Mouse (Mus musculus) cerebellum, adult 9-11 months (tissue): Measurements from ENCODE around the gene Hif3a.

ENCODE experiments used
- DNase-seq: peaks from one replicate; pipeline ENCODE4 v3.0.0; 2022

Gene Hif3a

GRCm38 (mm10) chr7:17022176-17022575, 40.1 kb downstream of the Hif3a start:
- DNase-seq = peak; percentile 74

GRCm38 (mm10) chr7:17019426-17020166, 42.6 kb downstream of the Hif3a start:
- peak; percentile 59 for DNase-seq

GRCm38 (mm10) chr7:17017921-17018320, 44.3 kb downstream of the Hif3a start:
- DNase-seq = peak; percentile 62

DNA sequence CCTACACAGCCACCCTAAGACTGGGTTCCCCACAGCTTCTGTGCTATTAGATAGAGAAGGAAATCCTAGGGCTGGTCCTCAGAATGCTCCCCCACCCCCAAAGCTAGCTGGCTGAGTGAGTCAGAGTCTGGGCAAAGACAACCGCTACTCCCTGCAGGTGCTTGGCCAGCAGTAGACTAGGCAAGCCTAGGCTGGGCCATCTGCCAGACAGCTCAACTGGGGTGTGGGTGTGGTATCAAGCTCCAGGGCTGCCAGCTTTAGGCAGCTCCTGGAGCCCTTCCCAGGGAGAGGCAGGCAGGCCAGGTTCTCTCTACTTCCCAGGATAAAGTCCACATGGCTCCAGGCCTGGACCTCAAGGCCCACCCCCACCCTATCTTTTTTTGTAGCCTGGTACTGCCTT, 45.2 kb downstream of the Hif3a start:
- DNase-seq = peak; percentile 99

- DNase-seq = peak; percentile 70
Observed at GRCm38 (mm10) chr7:17015381-17015780, 46.8 kb downstream of the Hif3a start.

- DNase-seq = peak; percentile 80
Observed at GRCm38 (mm10) chr7:17011909-17012590, 50.2 kb downstream of the Hif3a start.

DNA sequence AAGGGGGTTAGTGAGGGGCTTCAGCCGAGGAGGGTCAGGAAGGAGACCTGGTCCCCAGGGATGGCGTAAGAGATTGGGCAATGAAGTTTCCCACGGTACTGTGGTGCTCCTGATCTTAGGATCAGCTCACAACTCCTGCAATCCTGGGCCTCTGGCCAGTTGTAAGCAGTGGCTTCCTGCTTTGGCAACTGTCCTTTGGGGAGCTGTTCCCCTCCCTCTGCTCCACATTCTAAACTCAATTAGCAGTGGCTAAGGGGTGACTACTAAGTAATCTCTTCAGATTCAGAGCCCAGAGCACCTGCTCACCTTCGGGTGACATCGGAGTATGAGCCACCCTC, 52.2 kb downstream of the Hif3a start:
- peak; percentile 35 for DNase-seq

- DNase-seq = peak; percentile 26
Observed at GRCm38 (mm10) chr7:17009326-17010009, 52.8 kb downstream of the Hif3a start.

- DNase-seq = peak; percentile 63
Observed at GRCm38 (mm10) chr7:17007300-17007699, 54.9 kb downstream of the Hif3a start.

- DNase-seq = peak; percentile 70
Observed at GRCm38 (mm10) chr7:17004716-17005115, 57.5 kb downstream of the Hif3a start.

DNA sequence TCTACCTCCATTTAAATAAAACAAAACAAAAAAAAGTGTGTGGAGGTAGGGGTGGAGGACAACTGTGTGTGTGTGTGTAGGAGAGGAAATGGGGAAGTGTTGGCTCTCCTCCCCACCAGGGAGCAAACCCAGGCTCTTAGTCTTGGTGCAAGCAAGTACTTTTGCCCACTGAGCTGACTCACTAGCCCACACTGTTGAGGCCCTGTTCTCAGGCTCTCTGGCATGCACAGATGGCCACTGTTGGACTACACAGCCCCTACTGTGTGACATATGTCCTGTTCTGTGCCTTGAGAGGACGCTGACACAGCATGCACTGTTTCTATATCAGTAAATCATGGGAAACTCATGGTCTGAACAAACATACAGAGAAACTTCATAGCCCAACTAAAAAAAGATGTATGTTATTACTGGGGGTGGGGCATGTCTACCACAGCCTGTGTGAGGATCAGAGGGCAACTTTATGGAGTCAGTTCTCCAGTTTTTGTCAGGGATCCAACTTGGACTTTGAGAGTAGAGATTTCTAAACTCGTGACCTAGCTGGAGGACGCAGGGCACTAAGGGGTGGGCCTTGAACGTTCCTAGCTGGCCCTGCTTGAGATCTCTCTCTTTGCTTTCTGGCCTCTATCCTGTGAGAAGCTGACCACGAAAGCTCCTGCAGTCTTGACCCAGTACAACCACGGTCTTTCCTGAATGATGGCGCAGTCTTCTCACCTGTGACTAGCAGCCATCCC, 58.8 kb downstream of the Hif3a start:
- DNase-seq = peak; percentile 87

DNA sequence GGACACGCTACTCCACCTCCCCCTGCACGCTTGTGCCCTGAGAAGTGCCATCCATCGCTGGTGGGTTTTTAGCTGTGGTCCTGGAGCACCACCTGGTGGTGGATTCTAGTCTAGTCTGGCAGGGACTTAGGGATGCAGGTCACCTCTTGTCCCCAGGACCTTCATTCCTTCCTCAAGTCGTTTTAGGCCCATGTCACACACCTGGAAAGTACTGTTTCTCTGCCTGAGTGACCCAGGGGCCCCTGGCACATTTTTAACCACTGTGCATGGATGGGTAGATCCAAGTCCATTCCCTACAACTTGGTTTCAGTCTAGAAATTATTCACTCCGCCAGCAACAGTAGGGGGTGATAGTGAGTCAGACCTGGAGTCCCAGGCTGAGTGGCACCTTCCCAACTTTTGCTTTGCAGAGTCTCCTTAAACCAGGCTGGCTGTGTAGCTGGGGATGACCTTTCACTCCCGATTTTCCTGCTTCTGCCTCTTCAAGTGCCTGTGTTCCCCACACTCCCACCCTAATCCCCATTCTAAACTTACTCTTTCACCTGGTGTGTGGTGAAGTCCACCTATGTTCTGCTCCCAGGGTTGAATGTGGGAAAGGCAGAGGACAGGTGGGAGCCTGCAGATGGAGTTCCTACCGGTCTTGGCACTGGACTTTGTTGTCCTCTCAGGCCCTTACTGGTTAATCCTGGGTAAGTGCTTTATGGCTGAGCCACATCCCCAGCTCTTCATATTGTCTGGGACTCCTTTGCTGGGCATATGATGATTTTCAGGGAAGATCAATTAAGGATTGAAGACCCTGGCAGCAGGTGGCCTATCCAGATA, 59.6 kb downstream of the Hif3a start:
- peak; percentile 90 for DNase-seq

- DNase-seq = peak; percentile 87
Observed at GRCm38 (mm10) chr7:16999650-17000049, 62.6 kb downstream of the Hif3a start.

GRCm38 (mm10) chr7:16999233-16999632, 63.0 kb downstream of the Hif3a start:
- no peak for DNase-seq

DNA sequence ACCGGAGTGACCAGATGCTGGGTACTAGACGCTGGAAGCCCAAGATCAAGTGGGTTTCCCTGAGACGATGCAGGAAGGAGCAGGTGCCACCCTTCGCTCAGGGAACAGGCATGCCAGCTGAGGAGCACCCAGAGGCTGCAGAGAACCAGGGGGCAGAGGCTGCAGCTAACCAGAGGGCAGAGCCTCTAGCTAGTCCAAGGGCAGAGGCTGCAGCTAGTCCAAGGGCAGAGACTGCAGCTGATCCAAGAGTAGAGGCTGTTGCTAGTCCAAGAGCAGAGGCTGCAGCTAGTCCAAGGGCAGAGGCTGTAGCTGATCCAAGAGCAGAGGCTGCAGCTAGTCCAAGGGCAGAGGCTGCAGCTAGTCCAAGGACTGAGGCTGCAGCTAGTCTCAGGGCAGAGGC, 66.9 kb downstream of the Hif3a start:
- DNase-seq = no peak

DNA sequence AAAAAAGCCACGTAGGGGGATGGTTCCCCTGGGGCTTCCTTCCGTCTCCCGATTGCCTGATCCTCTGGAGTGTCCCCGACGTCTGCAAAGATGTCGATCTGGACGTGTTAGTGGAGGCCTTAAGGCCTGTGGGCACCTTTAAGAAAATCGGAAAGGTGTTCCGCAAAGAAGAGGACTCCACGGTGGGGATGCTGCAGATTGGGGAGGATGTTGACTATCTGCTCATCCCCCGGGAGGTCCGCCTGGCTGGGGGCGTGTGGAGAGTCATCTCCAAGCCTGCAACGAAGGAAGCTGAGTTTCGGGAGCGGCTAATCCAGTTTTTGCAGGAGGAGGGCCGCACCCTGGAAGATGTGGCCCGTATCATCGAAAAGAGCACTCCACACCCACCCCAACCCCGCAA, 67.8 kb downstream of the Hif3a start:
- peak; percentile 16 for DNase-seq

DNA sequence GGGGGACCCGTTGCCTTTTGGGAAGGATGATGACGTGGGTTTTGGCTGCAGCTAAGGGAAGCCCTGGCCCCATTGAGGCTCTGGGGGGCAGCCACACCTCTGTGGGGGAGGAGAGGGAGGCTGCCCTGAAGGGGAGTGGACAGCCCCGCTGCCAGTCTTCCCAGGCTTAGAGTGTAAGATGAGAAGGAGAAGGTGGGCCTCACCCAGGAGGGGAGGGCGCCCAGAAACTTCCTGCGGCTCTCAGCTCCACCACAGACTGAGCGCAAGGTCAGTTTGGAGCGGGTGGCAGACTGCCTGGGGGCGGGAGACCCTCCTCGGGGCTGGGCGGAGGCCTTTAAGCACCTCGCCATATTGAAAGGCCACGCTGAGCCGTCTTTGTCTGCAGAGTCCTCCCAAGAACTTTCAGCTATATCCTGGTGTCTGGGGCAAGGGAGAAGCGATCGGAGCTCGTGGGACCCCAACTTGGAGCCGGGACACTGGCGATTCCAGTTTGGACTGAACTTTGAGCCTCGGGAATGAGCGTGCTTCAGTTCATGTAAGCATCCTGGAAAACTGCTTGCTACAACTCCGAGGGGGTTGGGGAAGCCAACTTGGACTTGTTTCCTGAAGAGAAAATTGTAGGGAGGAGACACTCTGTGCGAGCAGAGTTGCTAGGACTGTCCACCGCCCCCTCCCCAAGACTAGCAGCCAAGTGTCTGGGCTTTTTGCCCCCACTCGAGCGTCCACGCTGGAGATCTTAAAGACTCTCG, 68.4 kb downstream of the Hif3a start:
- peak; percentile 28 for DNase-seq

DNA sequence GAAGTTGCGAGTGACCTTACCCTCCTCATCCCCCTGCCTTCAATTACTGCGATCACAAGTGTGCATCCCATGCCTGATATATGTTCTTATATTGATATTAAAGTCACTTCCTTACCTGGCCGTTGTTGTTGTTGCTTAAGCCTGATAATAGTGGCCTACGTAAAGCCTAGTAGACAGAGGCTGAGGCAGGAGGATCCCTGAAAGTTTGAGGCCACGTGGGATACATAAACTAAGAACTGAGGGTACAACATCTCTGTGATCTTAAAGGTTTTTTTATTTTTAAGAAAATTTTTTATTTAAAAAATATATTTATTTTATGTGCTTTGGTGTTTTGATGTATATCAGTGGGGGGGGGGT, 69.8 kb downstream of the Hif3a start, which contains the start of gene Ccdc8:
TSS of gene Ccdc8 (plus strand) at position 258 of the 357 bp plus-strand sequence.
- DNase-seq = no peak

GRCm38 (mm10) chr7:16991681-16992450, 70.4 kb downstream of the Hif3a start:
- DNase-seq = no peak

DNA sequence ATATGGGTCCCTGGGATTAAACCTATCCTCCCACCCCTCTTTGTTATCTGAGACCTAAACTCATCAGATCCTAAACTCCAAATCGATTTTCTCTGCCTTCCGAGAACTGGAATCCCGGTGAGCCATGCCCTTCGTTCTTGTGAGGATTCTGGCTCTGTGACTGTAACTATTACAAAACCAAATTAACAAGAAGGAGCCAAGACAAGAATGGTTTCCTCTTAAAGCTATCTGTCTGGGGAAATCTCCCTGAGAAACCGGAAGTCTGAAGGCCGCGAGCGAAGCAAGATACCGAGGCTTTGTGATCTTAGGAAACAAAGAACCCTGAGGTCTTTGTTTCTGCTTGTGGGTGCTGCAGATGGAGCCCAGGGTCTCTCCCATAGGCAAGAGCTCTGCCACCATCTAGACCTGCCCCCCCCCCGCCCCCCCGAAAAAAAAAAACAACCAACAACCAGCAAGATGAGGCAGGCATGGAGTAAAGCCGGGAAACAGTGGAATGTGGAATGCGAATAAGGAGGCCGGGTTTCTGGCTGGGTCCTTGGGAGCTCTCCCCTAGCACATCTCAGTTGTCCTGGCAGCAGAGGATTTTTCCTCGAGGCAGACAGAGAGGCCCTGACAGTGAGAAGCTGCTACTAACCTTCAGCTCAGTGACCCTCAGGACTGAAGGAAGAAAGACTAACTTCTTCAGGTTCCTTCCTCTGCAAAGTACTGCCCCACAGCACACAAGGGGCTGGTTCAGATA, 72.1 kb downstream of the Hif3a start:
- no peak for DNase-seq
